Mouse (Mus musculus) heart, embryonic 13.5 days (tissue): ENCODE measurements around the gene Tdgf1. TPM values are rescaled to one million over a fixed set of nuclear protein-coding genes. Genes with fewer than 3 reads are reported as not detected.

Experiments used
- ATAC-seq: fragments of 200-750 bp; cut with Nextera tagmentation; 2 replicates; pipeline ENCODE4 v1.8.0; 2017; ENCODE audit warnings: moderate TSS enrichment; ENCODE audit not compliant: insufficient number of reproducible peaks, low FRiP score, low TSS enrichment; ENCODE audit errors: extremely low read depth
- H3K27ac ChIP-seq: fragments of 300-500 bp; sonication (generic); replicated peaks from 2 replicates; pipeline ENCODE4 v1.5.1; 2015; ENCODE audit warnings: moderate library complexity, mild to moderate bottlenecking, inconsistent platforms
- H3K27me3 ChIP-seq: fragments of 300-500 bp; sonication (generic); replicated peaks from 2 replicates; pipeline ENCODE4 v1.6.1; 2015; ENCODE audit warnings: mild to moderate bottlenecking, inconsistent platforms
- H3K36me3 ChIP-seq: fragments of 300-500 bp; sonication (generic); 2 replicates; pipeline ENCODE4 v1.6.1; 2015; ENCODE audit warnings: mild to moderate bottlenecking, inconsistent platforms
- H3K4me1 ChIP-seq: fragments of 300-500 bp; sonication (generic); 2 replicates; pipeline ENCODE4 v1.6.1; 2015; ENCODE audit warnings: inconsistent platforms
- H3K4me2 ChIP-seq: fragments of 300-500 bp; sonication (generic); 2 replicates; pipeline ENCODE4 v1.6.1; 2015; ENCODE audit warnings: inconsistent platforms, mild to moderate bottlenecking, moderate library complexity
- H3K4me3 ChIP-seq: fragments of 300-500 bp; sonication (generic); 2 replicates; pipeline ENCODE4 v1.5.1; 2015; ENCODE audit warnings: moderate library complexity, mild to moderate bottlenecking, inconsistent platforms
- H3K9ac ChIP-seq: fragments of 300-500 bp; sonication (generic); 2 replicates; pipeline ENCODE4 v1.6.1; 2015; ENCODE audit warnings: inconsistent platforms, mild to moderate bottlenecking, moderate library complexity
- H3K9me3 ChIP-seq: fragments of 300-500 bp; sonication (generic); 2 replicates; pipeline ENCODE4 v1.6.1; 2016; ENCODE audit warnings: inconsistent platforms
- WGBS: fragments of 180-500 bp; shearing (Covaris S2); methylation state at CpG from one replicate; pipeline ENCODE4 v1.1.7; 2015; ENCODE audit warnings: mixed read lengths; 5-methylcytosine and 5-hydroxymethylcytosine counted together
- polyA plus RNA-seq: library from polyadenylated mRNA; unstranded; fragments of >200 nt; fragmentation: Nextera tagmentation; extraction: Ambion mirVana; gene quantifications from 2 replicates; pipeline ENCODE4 v1.2.1, GENCODE M21; 2015

Tdgf1 gene
- not detected in 2 replicates for polyA plus RNA-seq

- peaks cover 19% of the 10 kb centered on the region for H3K4me1 ChIP-seq
- H3K4me2 ChIP-seq = peak within 1 kb of the TSS; percentile 42
- peaks cover 48% of the 10 kb centered on the region for H3K27me3 ChIP-seq
- WGBS = 29% methylated on average over 11 of the region's 11 CpGs
- H3K9ac ChIP-seq = no peak within 1 kb of the TSS
- H3K36me3 ChIP-seq = no peaks in the 10 kb centered on the region
- ATAC-seq = no peak
- H3K9me3 ChIP-seq = no peaks in the 10 kb centered on the region
- H3K27ac ChIP-seq = no peak within 1 kb of the TSS
- H3K4me3 ChIP-seq = no peak within 1 kb of the TSS
Observed at GRCm38 (mm10) chr9:110945926-110946325, at the start of gene Tdgf1. Tdgf1 (minus strand) TSS chr9:110946158.

GRCm38 (mm10) chr9:110994716-110995172, 48.8 kb upstream of the Tdgf1 start:
- peak overlapping the region; percentile 77 for H3K9ac ChIP-seq

GRCm38 (mm10) chr9:110993281-110993709, 47.3 kb upstream of the Tdgf1 start:
- H3K36me3 ChIP-seq = no peaks in the 10 kb centered on the region
- H3K27me3 ChIP-seq = no peaks in the 10 kb centered on the region
- WGBS = 39% methylated on average over 3 of the region's 3 CpGs
- no peaks in the 10 kb centered on the region for H3K9me3 ChIP-seq
- H3K9ac ChIP-seq = no peak overlapping the region
- no peak overlapping the region for H3K27ac ChIP-seq
- H3K4me3 ChIP-seq = no peak overlapping the region
- no peak for ATAC-seq
- no peak overlapping the region for H3K4me2 ChIP-seq
- peaks cover 8% of the 10 kb centered on the region; the same call in 1 of the 2 replicates for H3K4me1 ChIP-seq

More at GRCm38 (mm10) chr9:110994716-110995172, 48.8 kb upstream of the Tdgf1 start:
- 0 out of 2 replicates have a peak overlapping the region, but pooled peaks have one; percentile 36 for H3K27ac ChIP-seq
- 10% methylated on average over 13 of the region's 13 CpGs for WGBS
- no peaks in the 10 kb centered on the region for H3K36me3 ChIP-seq
- H3K4me1 ChIP-seq = peaks cover 4% of the 10 kb centered on the region
- no peaks in the 10 kb centered on the region for H3K27me3 ChIP-seq
- ATAC-seq = peak; percentile 73
- H3K4me3 ChIP-seq = peak overlapping the region; percentile 56
- no peaks in the 10 kb centered on the region for H3K9me3 ChIP-seq
- H3K4me2 ChIP-seq = peak overlapping the region; percentile 70

GRCm38 (mm10) chr9:110990204-110990603, 44.2 kb upstream of the Tdgf1 start, which contains the start of gene Rtp3:
Rtp3 (minus strand) TSS chr9:110990583.
- H3K4me3 ChIP-seq = no peak within 1 kb of the TSS
- 49% methylated on average over 6 of the region's 6 CpGs for WGBS
- H3K27ac ChIP-seq = no peak within 1 kb of the TSS
- H3K4me2 ChIP-seq = no peak within 1 kb of the TSS
- ATAC-seq = no peak
- H3K36me3 ChIP-seq = no peaks in the 10 kb centered on the region
- peaks cover 8% of the 10 kb centered on the region; the same call in 1 of the 2 replicates for H3K4me1 ChIP-seq
- no peak within 1 kb of the TSS for H3K9ac ChIP-seq
- no peaks in the 10 kb centered on the region for H3K9me3 ChIP-seq
- no peaks in the 10 kb centered on the region for H3K27me3 ChIP-seq

- Histone ChIP-seq H3K27ac (no peak overlapping the region), H3K4me3 (no peak overlapping the region), H3K4me2 (no peak overlapping the region), H3K4me1 (peaks cover 8% of the 10 kb centered on the region; the same call in 1 of the 2 replicates), H3K9me3 (no peaks in the 10 kb centered on the region), H3K27me3 (no peaks in the 10 kb centered on the region), H3K36me3 (no peaks in the 10 kb centered on the region), H3K9ac (no peak overlapping the region)
- ATAC-seq = no peak
- WGBS = 76% methylated on average over 2 of the region's 2 CpGs
Observed at GRCm38 (mm10) chr9:110989543-110989942, 43.6 kb upstream of the Tdgf1 start.

GRCm38 (mm10) chr9:110989141-110989540, 43.2 kb upstream of the Tdgf1 start:
- Histone ChIP-seq H3K27ac (no peak overlapping the region), H3K4me1 (peaks cover 8% of the 10 kb centered on the region; the same call in 1 of the 2 replicates), H3K36me3 (no peaks in the 10 kb centered on the region), H3K9me3 (no peaks in the 10 kb centered on the region), H3K9ac (no peak overlapping the region), H3K27me3 (no peaks in the 10 kb centered on the region), H3K4me2 (no peak overlapping the region), H3K4me3 (no peak overlapping the region)
- whole genome bisulfite sequencing = 53% methylated on average over 4 of the region's 4 CpGs
- ATAC-seq = no peak

GRCm38 (mm10) chr9:110988078-110988477, 42.1 kb upstream of the Tdgf1 start:
- Histone ChIP-seq H3K4me1 (peaks cover 8% of the 10 kb centered on the region; the same call in 1 of the 2 replicates), H3K4me2 (no peak overlapping the region), H3K9ac (no peak overlapping the region), H3K27ac (no peak overlapping the region), H3K27me3 (no peaks in the 10 kb centered on the region), H3K4me3 (no peak overlapping the region), H3K36me3 (no peaks in the 10 kb centered on the region), H3K9me3 (no peaks in the 10 kb centered on the region)
- no peak for ATAC-seq
- 79% methylated on average over 3 of the region's 3 CpGs for WGBS

GRCm38 (mm10) chr9:110987331-110987730, 41.4 kb upstream of the Tdgf1 start:
- Histone ChIP-seq H3K4me1 (peaks cover 8% of the 10 kb centered on the region; the same call in 1 of the 2 replicates), H3K27me3 (no peaks in the 10 kb centered on the region), H3K4me3 (no peak overlapping the region), H3K4me2 (no peak overlapping the region), H3K36me3 (no peaks in the 10 kb centered on the region), H3K9ac (no peak overlapping the region), H3K27ac (no peak overlapping the region), H3K9me3 (no peaks in the 10 kb centered on the region)
- 68% methylated on average over 4 of the region's 4 CpGs for WGBS
- ATAC-seq = no peak

GRCm38 (mm10) chr9:110985951-110986350, 40.0 kb upstream of the Tdgf1 start:
- no peaks in the 10 kb centered on the region for H3K36me3 ChIP-seq
- no peak overlapping the region for H3K4me2 ChIP-seq
- H3K27ac ChIP-seq = no peak overlapping the region
- H3K27me3 ChIP-seq = no peaks in the 10 kb centered on the region
- H3K9ac ChIP-seq = no peak overlapping the region
- no peak for ATAC-seq
- WGBS = 80% methylated on average over 8 of the region's 8 CpGs
- H3K4me3 ChIP-seq = no peak overlapping the region
- peaks cover 8% of the 10 kb centered on the region; the same call in 1 of the 2 replicates for H3K4me1 ChIP-seq
- no peaks in the 10 kb centered on the region for H3K9me3 ChIP-seq

GRCm38 (mm10) chr9:110985541-110985940, 39.6 kb upstream of the Tdgf1 start:
- no peaks in the 10 kb centered on the region for H3K27me3 ChIP-seq
- no peak overlapping the region for H3K9ac ChIP-seq
- no peaks in the 10 kb centered on the region for H3K9me3 ChIP-seq
- no peak for ATAC-seq
- H3K4me1 ChIP-seq = peaks cover 8% of the 10 kb centered on the region; the same call in 1 of the 2 replicates
- H3K4me2 ChIP-seq = no peak overlapping the region
- H3K36me3 ChIP-seq = no peaks in the 10 kb centered on the region
- no peak overlapping the region for H3K4me3 ChIP-seq
- H3K27ac ChIP-seq = no peak overlapping the region
- WGBS = 91% methylated on average over 5 of the region's 5 CpGs

- Histone ChIP-seq H3K9me3 (no peaks in the 10 kb centered on the region), H3K4me2 (no peak overlapping the region), H3K27me3 (no peaks in the 10 kb centered on the region), H3K4me1 (0 out of 2 replicates have a peak, but pooled peaks cover 3% of the 10 kb centered on the region), H3K9ac (no peak overlapping the region), H3K27ac (no peak overlapping the region), H3K36me3 (no peaks in the 10 kb centered on the region), H3K4me3 (no peak overlapping the region)
- ATAC-seq = no peak
- WGBS = 85% methylated on average over 9 of the region's 9 CpGs
Observed at GRCm38 (mm10) chr9:110984096-110984495, 38.1 kb upstream of the Tdgf1 start.

- Histone ChIP-seq H3K9me3 (no peaks in the 10 kb centered on the region), H3K4me2 (no peak overlapping the region), H3K27ac (no peak overlapping the region), H3K27me3 (no peaks in the 10 kb centered on the region), H3K36me3 (no peaks in the 10 kb centered on the region), H3K9ac (no peak overlapping the region), H3K4me3 (no peak overlapping the region), H3K4me1 (no peaks in the 10 kb centered on the region)
- 64% methylated on average over 4 of the region's 4 CpGs for WGBS
- ATAC-seq = no peak
Observed at GRCm38 (mm10) chr9:110982351-110982750, 36.4 kb upstream of the Tdgf1 start.
